Mouse (Mus musculus) G1E (cell line): ENCODE data around the gene Sdk1. TPM values are rescaled to one million over a fixed set of nuclear protein-coding genes. Genes with fewer than 3 reads are reported as not detected.

Source experiments
- ATAC-seq: 2 replicates; pipeline ENCODE4 v1.8.0; 2016; ENCODE audit warnings: mild to moderate bottlenecking; ENCODE audit not compliant: insufficient number of reproducible peaks, poor library complexity, low FRiP score, severe bottlenecking; ENCODE audit errors: extremely low read depth
- DNase-seq: peaks from one replicate; pipeline ENCODE4 v3.0.0; 2012; ENCODE audit warnings: low spot score
- H3K27me3 ChIP-seq: 2 replicates; pipeline ENCODE4 v1.6.1; 2012; ENCODE audit warnings: mild to moderate bottlenecking, low read length, inconsistent platforms; ENCODE audit not compliant: insufficient read depth
- H3K36me3 ChIP-seq: replicated peaks from 2 replicates; pipeline ENCODE3; 2012; ENCODE audit warnings: mild to moderate bottlenecking, inconsistent platforms
- H3K4me1 ChIP-seq: 2 replicates; pipeline ENCODE4 v1.6.1; 2012; ENCODE audit warnings: low read depth, low read length, inconsistent platforms, mixed read lengths; ENCODE audit not compliant: insufficient read depth
- H3K4me3 ChIP-seq: 2 replicates; pipeline ENCODE4 v1.5.1; 2012; ENCODE audit warnings: low read depth, mild to moderate bottlenecking, inconsistent platforms, low read length, moderate library complexity, mixed read lengths
- H3K9me3 ChIP-seq: replicated peaks from 2 replicates; pipeline ENCODE4 v1.6.1; 2012; ENCODE audit warnings: inconsistent platforms
- CTCF ChIP-seq: IDR thresholded peaks from 2 replicates; pipeline ENCODE4 v1.5.1; 2012; ENCODE audit warnings: low read depth, low read length, inconsistent platforms, mixed read lengths
- GATA1 ChIP-seq: IDR thresholded peaks from 2 replicates; pipeline ENCODE4 v1.6.1; 2012; ENCODE audit warnings: borderline replicate concordance, low read length, inconsistent platforms, mixed read lengths
- GATA2 ChIP-seq: IDR thresholded peaks from 2 replicates; pipeline ENCODE4 v1.6.1; 2012; ENCODE audit warnings: low read depth, low read length, inconsistent platforms, borderline replicate concordance
- POLR2AphosphoS5 ChIP-seq: IDR thresholded peaks from 2 replicates; pipeline ENCODE4 v1.6.1; 2012; ENCODE audit warnings: low read depth, low read length, inconsistent platforms; ENCODE audit not compliant: insufficient replicate concordance
- TAL1 ChIP-seq: conservative IDR thresholded peaks from 2 replicates; pipeline ENCODE4 v1.6.1; 2012; ENCODE audit warnings: low read depth, low read length, inconsistent platforms, mixed read lengths
- polyA plus RNA-seq: library from polyadenylated mRNA; stranded (reverse); fragments of >175 nt; gene quantifications from 2 replicates; pipeline ENCODE4 v1.2.3, GENCODE M21; 2012
- total RNA-seq, 2 experiments: library from RNA; stranded (forward) in 1 of 2; stranded (reverse) in 1 of 2; fragments of 200-1000 nt in 1 of 2; fragments of >200 nt in 1 of 2; fragmentation: Nextera tagmentation in 1 of 2; gene quantifications; 2 replicates each; pipeline ENCODE4 v1.2.3; 2014 to 2017

The Sdk1 gene
- total and polyA plus RNA-seq, 3 experiments, result 0.27 TPM; not detected in 2

DNA sequence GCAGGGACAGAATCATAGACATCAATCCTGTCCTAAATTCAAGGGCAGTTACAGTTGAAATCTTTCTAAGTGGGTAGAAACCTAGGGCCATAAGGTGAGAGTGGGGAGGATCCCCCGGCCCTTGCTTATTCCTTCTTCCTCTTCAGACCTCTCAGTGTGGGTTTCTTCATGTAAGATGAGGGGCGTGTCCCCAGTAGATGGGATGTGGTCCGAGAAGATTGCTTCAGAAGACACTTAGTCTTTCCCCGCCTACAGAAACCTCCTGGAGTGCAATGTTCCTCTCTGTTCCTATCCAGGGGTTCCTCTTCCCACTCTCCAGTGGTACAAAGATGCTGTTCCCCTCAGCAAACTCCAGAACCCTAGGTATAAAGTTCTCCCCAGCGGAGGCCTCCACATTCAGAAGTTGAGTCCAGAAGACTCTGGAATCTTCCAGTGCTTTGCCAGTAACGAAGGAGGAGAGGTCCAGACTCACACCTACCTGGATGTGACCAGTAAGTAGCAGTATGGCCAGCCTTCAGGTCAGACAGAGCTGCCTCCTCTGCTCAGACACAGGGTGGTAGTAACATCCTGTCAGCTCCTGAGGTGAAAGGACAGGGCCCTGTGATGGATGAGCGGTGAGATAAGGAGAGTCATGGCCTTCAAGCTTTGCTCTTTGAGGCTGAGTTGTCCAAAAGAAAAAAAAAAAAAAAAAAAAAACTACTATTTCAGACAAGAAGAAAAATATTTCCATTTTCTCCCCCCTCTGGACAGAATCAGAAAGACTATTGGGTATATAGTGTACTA, 711.6 kb downstream of the Sdk1 start:
- Histone ChIP-seq H3K4me1 (no peaks in the 10 kb centered on the region), H3K4me3 (no peak overlapping the region), H3K9me3 (peaks cover 70% of the 10 kb centered on the region), H3K27me3 (no peaks in the 10 kb centered on the region), H3K36me3 (no peaks in the 10 kb centered on the region)
- DNase-seq, result no peak
- ATAC-seq, result no peak
- TF ChIP-seq GATA1 (no peak), CTCF (no peak), POLR2AphosphoS5 (no peak), TAL1 (no peak), GATA2 (no peak)

DNA sequence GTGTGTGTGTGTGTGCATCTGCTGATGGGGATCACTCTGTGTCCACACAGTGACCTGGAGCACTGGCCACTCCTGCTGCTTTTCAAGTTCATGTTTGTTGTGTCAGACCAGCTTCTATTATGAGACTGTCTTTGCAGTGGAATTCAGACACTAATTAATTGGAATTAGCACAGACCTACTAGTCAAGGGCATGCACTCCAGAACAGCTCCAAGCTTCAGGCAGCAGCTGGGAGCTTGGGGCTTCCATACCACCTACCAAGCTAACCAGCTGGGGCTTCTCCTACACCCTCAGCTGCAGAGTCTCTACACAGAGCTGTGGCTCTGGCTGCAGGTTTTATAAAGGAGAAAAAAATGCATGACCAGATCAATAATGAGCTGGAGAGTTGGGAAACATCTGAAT, 729.8 kb downstream of the Sdk1 start:
- H3K36me3 ChIP-seq, result no peaks in the 10 kb centered on the region
- H3K9me3 ChIP-seq, result peaks cover 80% of the 10 kb centered on the region
- TF ChIP-seq GATA1 (no peak), POLR2AphosphoS5 (no peak), GATA2 (no peak), CTCF (no peak), TAL1 (no peak)

DNA sequence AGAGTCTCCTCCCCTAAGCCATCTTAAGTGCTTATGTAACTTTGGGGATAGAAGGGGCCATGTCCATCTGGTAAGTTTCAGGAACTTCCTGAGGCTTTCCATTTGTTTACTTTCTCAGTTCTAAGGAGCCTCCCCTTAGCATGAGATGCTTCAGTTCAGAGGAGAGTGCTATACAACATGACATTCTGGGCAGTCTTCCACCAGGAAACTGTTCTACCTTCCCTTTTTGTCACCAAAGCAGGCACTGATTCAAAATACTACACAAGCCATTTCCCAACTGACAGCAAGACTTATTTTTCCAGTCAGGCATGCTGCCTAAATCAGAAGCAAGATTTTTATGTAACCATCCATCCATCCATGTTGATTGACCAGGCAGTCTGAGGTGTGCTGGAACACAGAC, 738.2 kb downstream of the Sdk1 start:
- Histone ChIP-seq H3K36me3 (no peaks in the 10 kb centered on the region), H3K4me1 (no peaks in the 10 kb centered on the region), H3K9me3 (peaks cover 76% of the 10 kb centered on the region), H3K27me3 (no peaks in the 10 kb centered on the region), H3K4me3 (no peak overlapping the region)
- TF ChIP-seq TAL1, result no peak
- TF ChIP-seq GATA1, result no peak
- TF ChIP-seq CTCF, result no peak
- TF ChIP-seq GATA2, result no peak
- no peak for TF ChIP-seq POLR2AphosphoS5
- DNase-seq (no peak), ATAC-seq (no peak)

More for the DNA sequence above, 729.8 kb downstream of the Sdk1 start:
- Histone ChIP-seq H3K4me3 (no peak overlapping the region), H3K27me3 (no peaks in the 10 kb centered on the region), H3K4me1 (no peaks in the 10 kb centered on the region)
- no peak for DNase-seq
- no peak for ATAC-seq

DNA sequence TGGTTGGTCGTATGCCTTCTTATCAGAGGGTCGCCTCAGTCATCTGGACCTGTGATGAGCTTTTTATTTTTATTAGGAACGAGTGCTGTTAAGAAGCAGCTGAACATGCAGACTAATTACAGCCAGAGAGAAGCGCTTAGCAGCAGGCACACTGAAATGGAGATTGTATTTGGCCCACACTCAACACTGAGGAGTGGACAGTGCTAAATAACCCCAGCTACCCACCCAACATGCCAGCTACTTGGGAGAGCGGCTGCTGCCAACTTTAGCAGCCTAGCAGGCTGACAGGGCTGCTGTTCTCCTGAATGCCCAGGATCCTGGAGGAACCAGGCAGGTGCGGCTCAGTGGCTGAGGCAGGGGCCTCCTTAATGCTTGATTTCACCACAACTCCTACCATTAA, 739.5 kb downstream of the Sdk1 start:
- TF ChIP-seq CTCF (no peak), POLR2AphosphoS5 (no peak)

DNA sequence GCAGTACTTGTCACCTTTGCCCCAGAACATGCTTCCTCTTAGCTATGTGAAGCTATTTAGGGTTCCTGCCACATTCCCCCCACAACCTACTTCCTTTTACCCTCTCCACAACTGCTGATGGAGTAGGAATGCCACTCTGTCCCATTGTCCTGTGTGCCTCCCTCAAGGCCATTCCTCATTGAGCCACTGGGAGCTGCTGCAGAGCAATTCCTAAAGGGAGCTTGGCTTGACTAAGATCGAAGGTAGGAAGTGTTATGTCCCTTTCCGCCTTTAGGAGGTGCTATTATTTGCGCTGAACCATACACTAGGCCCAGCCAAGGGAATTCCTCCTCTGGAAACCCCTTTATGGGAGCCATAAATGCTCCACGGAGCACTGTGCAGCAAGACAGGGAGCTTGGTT, 743.0 kb downstream of the Sdk1 start:
- H3K9me3 ChIP-seq, result peaks cover 62% of the 10 kb centered on the region
- no peak for ATAC-seq
- H3K4me1 ChIP-seq, result no peaks in the 10 kb centered on the region
- H3K27me3 ChIP-seq, result no peaks in the 10 kb centered on the region
- no peak overlapping the region for H3K4me3 ChIP-seq
- no peaks in the 10 kb centered on the region for H3K36me3 ChIP-seq
- no peak for DNase-seq
- no peak for TF ChIP-seq GATA1
- no peak for TF ChIP-seq GATA2
- no peak for TF ChIP-seq POLR2AphosphoS5
- TF ChIP-seq CTCF, result no peak
- no peak for TF ChIP-seq TAL1

More for the DNA sequence above, 739.5 kb downstream of the Sdk1 start:
- ATAC-seq (no peak), DNase-seq (no peak)
- H3K4me3 ChIP-seq, result no peak overlapping the region
- H3K9me3 ChIP-seq, result peaks cover 76% of the 10 kb centered on the region
- no peaks in the 10 kb centered on the region for H3K27me3 ChIP-seq
- H3K4me1 ChIP-seq, result no peaks in the 10 kb centered on the region
- no peaks in the 10 kb centered on the region for H3K36me3 ChIP-seq

DNA sequence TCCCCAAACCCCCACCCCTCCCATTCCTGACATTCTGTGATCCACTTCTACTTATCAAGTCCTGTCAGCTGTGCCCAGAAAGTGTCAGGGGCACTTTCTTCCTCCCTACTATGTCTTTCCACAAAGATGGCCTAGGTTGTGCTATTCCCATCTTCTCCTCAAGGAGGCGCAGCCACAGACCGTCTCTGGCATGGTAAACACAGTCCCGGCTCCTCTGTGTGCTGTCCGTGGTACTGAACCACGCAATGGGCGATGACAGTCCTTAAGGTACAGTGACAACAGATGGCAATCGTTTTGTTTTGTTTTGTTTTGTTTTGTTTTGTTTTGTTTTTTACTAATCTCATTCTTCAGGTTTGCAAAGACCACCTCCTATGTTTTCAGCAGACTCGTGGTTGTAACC, 743.7 kb downstream of the Sdk1 start:
- peaks cover 62% of the 10 kb centered on the region for H3K9me3 ChIP-seq
- ATAC-seq (no peak), DNase-seq (no peak)
- no peaks in the 10 kb centered on the region for H3K36me3 ChIP-seq
- no peaks in the 10 kb centered on the region for H3K27me3 ChIP-seq
- H3K4me1 ChIP-seq, result no peaks in the 10 kb centered on the region
- no peak overlapping the region for H3K4me3 ChIP-seq
- TF ChIP-seq TAL1 (no peak), POLR2AphosphoS5 (no peak), GATA1 (no peak), GATA2 (no peak)

DNA sequence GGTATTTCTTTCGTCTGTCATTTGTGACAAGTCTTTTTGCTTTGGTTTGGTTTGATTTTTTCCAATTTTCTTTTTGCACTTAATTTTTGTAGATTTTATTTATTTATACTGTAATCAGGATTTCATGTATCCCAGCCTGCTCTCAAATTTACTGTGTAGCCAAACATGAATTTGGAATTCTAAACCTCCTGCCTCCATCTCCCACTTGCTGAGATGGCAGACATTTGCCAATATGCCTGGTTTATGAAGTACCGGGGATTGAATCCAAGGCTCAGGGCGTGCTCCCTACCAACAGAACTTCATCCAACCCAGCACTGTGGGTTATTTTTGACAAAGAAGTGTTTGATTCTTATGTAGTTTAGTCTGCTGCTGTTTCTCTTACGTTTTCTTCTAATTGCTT, 744.3 kb downstream of the Sdk1 start:
- DNase-seq, result no peak
- no peaks in the 10 kb centered on the region for H3K4me1 ChIP-seq
- no peaks in the 10 kb centered on the region for H3K36me3 ChIP-seq
- no peak for ATAC-seq
- H3K9me3 ChIP-seq, result peaks cover 61% of the 10 kb centered on the region
- no peaks in the 10 kb centered on the region for H3K27me3 ChIP-seq
- TF ChIP-seq TAL1, result no peak
- TF ChIP-seq GATA2, result no peak
- no peak for TF ChIP-seq CTCF
- no peak for TF ChIP-seq POLR2AphosphoS5
- TF ChIP-seq GATA1, result no peak
- no peak overlapping the region for H3K4me3 ChIP-seq
